Mouse (Mus musculus) limb, embryonic 14.5 days (tissue): Measurements from ENCODE around the gene Baiap2l2. TPM values are rescaled to one million over a fixed set of nuclear protein-coding genes. Genes with fewer than 3 reads are reported as not detected.

Source experiments
- ATAC-seq: fragments of 200-750 bp; cut with Nextera tagmentation; 2 replicates; pipeline ENCODE4 v1.8.0; 2017; ENCODE audit warnings: low read depth, moderate number of reproducible peaks, moderate TSS enrichment; ENCODE audit not compliant: low FRiP score
- DNase-seq: peaks from one replicate; pipeline ENCODE4 v3.0.0-alpha.2; 2015; ENCODE audit warnings: low spot score
- H3K27ac ChIP-seq: fragments of 300-500 bp; sonication (generic); replicated peaks from 2 replicates; pipeline ENCODE4 v1.5.1; 2014; ENCODE audit warnings: low read depth, mild to moderate bottlenecking, low read length, moderate library complexity, mixed read lengths
- H3K27me3 ChIP-seq: fragments of 300-500 bp; sonication (generic); 2 replicates; pipeline ENCODE4 v1.6.1; 2014; ENCODE audit warnings: low read length, mixed read lengths; ENCODE audit not compliant: control insufficient read depth, insufficient read depth
- H3K36me3 ChIP-seq: fragments of 300-500 bp; sonication (generic); 2 replicates; pipeline ENCODE4 v1.6.1; 2014; ENCODE audit warnings: mild to moderate bottlenecking, low read length, moderate library complexity, mixed read lengths; ENCODE audit not compliant: control insufficient read depth, insufficient read depth
- H3K4me1 ChIP-seq: fragments of 300-500 bp; sonication (generic); 2 replicates; pipeline ENCODE4 v1.6.1; 2014; ENCODE audit warnings: antibody characterized with exemption, low read length, mixed read lengths; ENCODE audit not compliant: control insufficient read depth, insufficient read depth
- H3K4me2 ChIP-seq: fragments of 300-500 bp; sonication (generic); replicated peaks from 2 replicates; pipeline ENCODE4 v1.6.1; 2014; ENCODE audit warnings: low read depth, mild to moderate bottlenecking, low read length, moderate library complexity; ENCODE audit not compliant: severe bottlenecking
- H3K4me3 ChIP-seq: fragments of 300-500 bp; sonication (generic); replicated peaks from 2 replicates; pipeline ENCODE4 v1.5.1; 2014; ENCODE audit warnings: low read length
- H3K9ac ChIP-seq: fragments of 300-500 bp; sonication (generic); 2 replicates; pipeline ENCODE4 v1.6.1; 2014; ENCODE audit warnings: mild to moderate bottlenecking, low read depth, low read length, moderate library complexity; ENCODE audit not compliant: severe bottlenecking
- H3K9me3 ChIP-seq: fragments of 300-500 bp; sonication (generic); 2 replicates; pipeline ENCODE4 v1.6.1; 2016; ENCODE audit warnings: low read length; ENCODE audit not compliant: control insufficient read depth
- POLR2A ChIP-seq: fragments of 200-500 bp; IDR thresholded peaks from 2 replicates; pipeline ENCODE4 v1.8.0; 2012; ENCODE audit warnings: inconsistent platforms, mild to moderate bottlenecking, moderate library complexity, borderline replicate concordance; ENCODE audit not compliant: insufficient read depth, insufficient read length; ENCODE audit errors: extremely low read depth
- WGBS: fragments of 180-500 bp; shearing (Covaris S2); extraction: QIAGEN DNeasy Blood & Tissue Kit; methylation state at CpG from one replicate; pipeline ENCODE4 v1.1.7; 2014; 5-methylcytosine and 5-hydroxymethylcytosine counted together
- polyA plus RNA-seq, 2 experiments: library from polyadenylated mRNA; depleted of rRNA in 1 of 2; stranded (reverse) in 1 of 2; unstranded in 1 of 2; fragments of >200 nt; fragmentation: Nextera tagmentation in 1 of 2; extraction: Ambion mirVana in 1 of 2; gene quantifications; 2 replicates each; pipeline versions ENCODE4 v1.2.1 to v1.2.3; 2012 to 2014

Gene Baiap2l2
- polyA plus RNA-seq, 2 experiments: 8.5 to 11.7 TPM

DNA sequence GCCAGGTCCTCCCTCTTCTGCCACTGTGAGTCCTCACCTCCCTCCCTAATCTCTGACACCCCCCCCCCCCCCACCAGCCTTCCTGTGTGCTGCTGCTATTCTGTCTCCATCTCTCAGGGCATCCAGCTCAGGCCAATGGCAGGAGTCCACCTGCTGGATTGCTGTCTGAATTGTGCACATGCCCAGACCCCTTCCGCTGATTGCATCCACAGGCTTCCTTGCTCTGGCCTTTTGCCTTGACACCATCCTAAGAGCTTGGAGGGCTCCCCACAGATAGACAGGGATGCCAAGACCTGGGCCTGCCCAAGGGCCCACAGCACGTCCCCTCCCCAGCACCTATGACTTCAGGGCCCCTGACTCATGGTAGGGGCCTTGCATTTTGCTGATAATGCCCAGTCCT, 75.0 kb downstream of the Baiap2l2 start:
- WGBS: 79% methylated on average over 1 of the region's 2 CpGs
- no peaks in the 10 kb centered on the region for H3K9me3 ChIP-seq
- no peak overlapping the region for H3K4me3 ChIP-seq
- no peak overlapping the region for H3K9ac ChIP-seq
- H3K36me3 ChIP-seq: no peaks in the 10 kb centered on the region
- H3K27me3 ChIP-seq: no peaks in the 10 kb centered on the region
- no peak overlapping the region for H3K27ac ChIP-seq
- no peaks in the 10 kb centered on the region for H3K4me1 ChIP-seq
- no peak for TF ChIP-seq POLR2A
- DNase-seq (no peak), ATAC-seq (no peak)
- no peak overlapping the region for H3K4me2 ChIP-seq

- no peaks in the 10 kb centered on the region for H3K9me3 ChIP-seq
- 75% methylated on average over 26 of the region's 27 CpGs for WGBS
- H3K4me1 ChIP-seq: no peaks in the 10 kb centered on the region
- no peaks in the 10 kb centered on the region for H3K36me3 ChIP-seq
- H3K27ac ChIP-seq: no peak overlapping the region
- no peaks in the 10 kb centered on the region for H3K27me3 ChIP-seq
- no peak overlapping the region for H3K4me3 ChIP-seq
- TF ChIP-seq POLR2A: no peak
- DNase-seq (no peak), ATAC-seq (no peak)
- H3K9ac ChIP-seq: no peak overlapping the region
- no peak overlapping the region for H3K4me2 ChIP-seq
Observed at GRCm38 (mm10) chr15:79208758-79209439, 76.4 kb downstream of the Baiap2l2 start.

DNA sequence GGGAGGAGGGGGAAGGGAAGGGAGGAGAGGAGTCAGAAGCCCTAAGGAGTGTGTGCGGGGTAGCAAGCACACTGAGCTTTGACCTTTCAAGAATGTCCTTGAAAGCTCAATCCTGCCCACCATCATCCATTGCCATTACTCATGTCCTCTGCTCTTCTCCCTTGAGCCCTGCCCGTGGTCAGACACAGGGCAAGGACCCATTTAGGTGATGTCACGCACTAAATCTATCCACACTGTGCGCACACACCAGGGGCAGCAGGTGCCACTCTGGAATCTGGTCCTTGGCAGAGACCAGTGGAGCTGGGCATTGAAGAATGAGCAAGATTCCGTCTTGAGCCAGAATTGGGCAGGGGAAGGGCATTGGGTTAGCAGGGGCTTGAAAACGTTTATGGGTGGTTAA, 77.1 kb downstream of the Baiap2l2 start:
- Histone ChIP-seq H3K4me1 (no peaks in the 10 kb centered on the region), H3K27me3 (no peaks in the 10 kb centered on the region), H3K4me2 (no peak overlapping the region), H3K4me3 (no peak overlapping the region), H3K27ac (no peak overlapping the region), H3K9ac (no peak overlapping the region), H3K9me3 (no peaks in the 10 kb centered on the region), H3K36me3 (no peaks in the 10 kb centered on the region)
- ATAC-seq (no peak), DNase-seq (no peak)
- TF ChIP-seq POLR2A: no peak
- WGBS: 69% methylated on average over 6 of the region's 6 CpGs

Other genes starting within 250 kb of the Baiap2l2 start
- gene Galr3, start 243.7 kb downstream of the Baiap2l2 start, polyA plus RNA-seq (2012; rRNA removed): 0.39 and 0.49 TPM in 2 replicates
- gene Galr3, start 243.7 kb downstream of the Baiap2l2 start, polyA plus RNA-seq (2014; fragmentation: Nextera tagmentation; extraction: Ambion mirVana): not detected in 2 replicates
- gene Ankrd54, start 222.6 kb downstream of the Baiap2l2 start, polyA plus RNA-seq (2012; rRNA removed): 58.3 and 72.3 TPM in 2 replicates
- gene Ankrd54, start 222.6 kb downstream of the Baiap2l2 start, polyA plus RNA-seq (2014; fragmentation: Nextera tagmentation; extraction: Ambion mirVana): 44.4 and 54.3 TPM in 2 replicates
- gene Eif3l, start 210.4 kb downstream of the Baiap2l2 start, polyA plus RNA-seq (2012; rRNA removed): 198 and 206 TPM in 2 replicates
- 214 and 219 TPM in 2 replicates for gene Eif3l, start 210.4 kb downstream of the Baiap2l2 start, polyA plus RNA-seq (2014; fragmentation: Nextera tagmentation; extraction: Ambion mirVana)
- 31.0 and 35.4 TPM in 2 replicates for gene Micall1, start 176.6 kb downstream of the Baiap2l2 start, polyA plus RNA-seq (2012; rRNA removed)
- gene Micall1, start 176.6 kb downstream of the Baiap2l2 start, polyA plus RNA-seq (2014; fragmentation: Nextera tagmentation; extraction: Ambion mirVana): 12.8 and 14.8 TPM in 2 replicates
- 116 and 192 TPM in 2 replicates for gene Polr2f, start 144.5 kb downstream of the Baiap2l2 start, polyA plus RNA-seq (2012; rRNA removed)
- 326 and 334 TPM in 2 replicates for gene Polr2f, start 144.5 kb downstream of the Baiap2l2 start, polyA plus RNA-seq (2014; fragmentation: Nextera tagmentation; extraction: Ambion mirVana)
- gene 1700088E04Rik, start 144.3 kb downstream of the Baiap2l2 start, polyA plus RNA-seq (2012; rRNA removed): 3.8 and 4.7 TPM in 2 replicates
- 6.1 and 7.1 TPM in 2 replicates for gene 1700088E04Rik, start 144.3 kb downstream of the Baiap2l2 start, polyA plus RNA-seq (2014; fragmentation: Nextera tagmentation; extraction: Ambion mirVana)
- 20.3 and 26.9 TPM in 2 replicates for gene Sox10, start 120.3 kb downstream of the Baiap2l2 start, polyA plus RNA-seq (2012; rRNA removed)
- 7.8 and 9.0 TPM in 2 replicates for gene Sox10, start 120.3 kb downstream of the Baiap2l2 start, polyA plus RNA-seq (2014; fragmentation: Nextera tagmentation; extraction: Ambion mirVana)
- gene Pick1, start 56.4 kb downstream of the Baiap2l2 start, polyA plus RNA-seq (2012; rRNA removed): 82.4 and 82.6 TPM in 2 replicates
- 23.3 and 25.7 TPM in 2 replicates for gene Pick1, start 56.4 kb downstream of the Baiap2l2 start, polyA plus RNA-seq (2014; fragmentation: Nextera tagmentation; extraction: Ambion mirVana)
- 1.5 and 2.6 TPM in 2 replicates for gene Gm49486, start 56.1 kb downstream of the Baiap2l2 start, polyA plus RNA-seq (2012; rRNA removed)
- gene Gm49486, start 56.1 kb downstream of the Baiap2l2 start, polyA plus RNA-seq (2014; fragmentation: Nextera tagmentation; extraction: Ambion mirVana): 0.89 and 1.2 TPM in 2 replicates
- 0.16 and 0.35 TPM in 2 replicates for gene Slc16a8, start 30.8 kb downstream of the Baiap2l2 start, polyA plus RNA-seq (2012; rRNA removed)
- gene Slc16a8, start 30.8 kb downstream of the Baiap2l2 start, polyA plus RNA-seq (2014; fragmentation: Nextera tagmentation; extraction: Ambion mirVana): 0.51 and 0.66 TPM in 2 replicates
- 21.8 and 27.2 TPM in 2 replicates for gene Pla2g6, start 42.9 kb upstream of the Baiap2l2 start, polyA plus RNA-seq (2012; rRNA removed)
- 12.7 and 14.7 TPM in 2 replicates for gene Pla2g6, start 42.9 kb upstream of the Baiap2l2 start, polyA plus RNA-seq (2014; fragmentation: Nextera tagmentation; extraction: Ambion mirVana)
- 5.0 and 5.5 TPM in 2 replicates for gene Maff, start 61.1 kb upstream of the Baiap2l2 start, polyA plus RNA-seq (2012; rRNA removed)
- 3.0 and 3.6 TPM in 2 replicates for gene Maff, start 61.1 kb upstream of the Baiap2l2 start, polyA plus RNA-seq (2014; fragmentation: Nextera tagmentation; extraction: Ambion mirVana)
- 121 and 163 TPM in 2 replicates for gene Tmem184b, start 118.0 kb upstream of the Baiap2l2 start, polyA plus RNA-seq (2012; rRNA removed)
- 67.9 and 76.8 TPM in 2 replicates for gene Tmem184b, start 118.0 kb upstream of the Baiap2l2 start, polyA plus RNA-seq (2014; fragmentation: Nextera tagmentation; extraction: Ambion mirVana)
- gene Csnk1e, start 170.0 kb upstream of the Baiap2l2 start, polyA plus RNA-seq (2012; rRNA removed): 184 and 214 TPM in 2 replicates
- gene Csnk1e, start 170.0 kb upstream of the Baiap2l2 start, polyA plus RNA-seq (2014; fragmentation: Nextera tagmentation; extraction: Ambion mirVana): 83.8 and 98.0 TPM in 2 replicates
- 0.36 and 0.43 TPM in 2 replicates for gene Kcnj4, start 219.7 kb upstream of the Baiap2l2 start, polyA plus RNA-seq (2012; rRNA removed)
- gene Kcnj4, start 219.7 kb upstream of the Baiap2l2 start, polyA plus RNA-seq (2014; fragmentation: Nextera tagmentation; extraction: Ambion mirVana): 0.08 TPM in 1 of 2 replicates, not detected in the other
- gene Kdelr3, start 230.9 kb upstream of the Baiap2l2 start, polyA plus RNA-seq (2012; rRNA removed): 143 and 171 TPM in 2 replicates
- 137 and 158 TPM in 2 replicates for gene Kdelr3, start 230.9 kb upstream of the Baiap2l2 start, polyA plus RNA-seq (2014; fragmentation: Nextera tagmentation; extraction: Ambion mirVana)